Mouse (Mus musculus) spleen, adult 18-20 months (tissue): ENCODE data around the gene Hax1.

Experiments
- DNase-seq, 2 experiments: peaks; one replicate each; pipeline ENCODE4 v3.0.0; 2022; ENCODE audit warnings: mixed read lengths in 2 of 2

Gene Hax1

DNA sequence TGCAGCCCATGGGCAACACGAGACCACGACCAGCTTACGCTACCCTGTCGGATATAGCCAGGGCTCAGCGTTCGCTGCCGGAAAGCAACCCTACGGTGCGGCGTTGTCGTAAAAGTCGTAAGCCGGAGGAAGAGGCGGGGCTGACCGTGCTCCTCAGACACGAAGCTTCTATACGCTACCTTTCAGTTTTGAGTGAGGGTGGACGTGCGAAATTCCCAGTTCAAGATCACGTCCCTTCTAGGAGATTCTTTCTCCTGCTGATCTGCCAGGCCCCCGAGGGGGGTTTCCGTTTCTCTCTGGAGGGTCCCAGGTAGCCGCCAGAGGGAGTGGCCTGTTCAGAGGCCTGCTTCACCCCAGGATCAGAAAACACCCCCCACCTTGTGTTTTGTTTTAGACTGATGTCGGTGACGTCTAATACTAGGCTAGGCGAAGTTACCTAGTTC is at the start of gene Hax1:
Hax1 (minus strand) TSS at position 169 of the 443 bp plus-strand sequence.
- DNase-seq = peak; percentile 83 to 91

DNA sequence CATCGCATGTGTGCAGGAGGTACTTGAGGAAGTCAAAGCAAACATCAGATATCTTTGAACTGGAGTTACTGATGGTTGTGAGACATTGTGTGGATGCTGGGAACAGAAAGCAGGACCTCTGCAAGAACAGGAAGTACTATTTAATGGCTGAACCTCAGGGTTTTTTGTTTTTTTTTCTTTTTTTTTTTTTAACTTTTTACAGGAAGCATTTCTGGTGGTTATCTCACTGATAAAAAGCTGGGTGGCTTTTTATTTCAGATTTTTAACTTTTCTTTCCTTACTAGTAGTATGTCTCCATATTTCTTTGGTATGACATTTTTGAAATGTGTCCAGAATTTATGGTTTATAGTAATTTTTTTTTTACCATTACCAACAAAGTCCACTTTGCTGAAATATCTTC is 37.7 kb upstream of the Hax1 start:
- no peak for DNase-seq

DNA sequence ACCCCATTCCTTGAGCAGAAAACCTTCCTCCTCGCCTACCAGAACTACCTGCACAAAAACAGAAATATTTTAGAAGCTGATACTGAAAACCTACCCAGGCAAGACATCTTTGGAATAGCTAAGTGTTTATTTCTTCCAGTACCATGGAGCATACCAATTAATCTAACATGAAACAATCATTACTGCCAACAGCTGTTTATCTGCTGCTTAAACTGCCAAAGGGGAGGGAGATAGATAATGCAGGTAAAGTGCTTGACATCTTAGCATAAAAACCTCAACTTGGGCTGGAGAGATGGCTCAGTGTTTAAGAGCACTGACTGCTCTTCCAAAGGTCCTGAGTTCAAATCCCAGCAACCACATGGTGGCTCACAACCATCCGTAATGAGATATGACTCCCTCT is 36.1 kb upstream of the Hax1 start:
- DNase-seq = no peak

DNA sequence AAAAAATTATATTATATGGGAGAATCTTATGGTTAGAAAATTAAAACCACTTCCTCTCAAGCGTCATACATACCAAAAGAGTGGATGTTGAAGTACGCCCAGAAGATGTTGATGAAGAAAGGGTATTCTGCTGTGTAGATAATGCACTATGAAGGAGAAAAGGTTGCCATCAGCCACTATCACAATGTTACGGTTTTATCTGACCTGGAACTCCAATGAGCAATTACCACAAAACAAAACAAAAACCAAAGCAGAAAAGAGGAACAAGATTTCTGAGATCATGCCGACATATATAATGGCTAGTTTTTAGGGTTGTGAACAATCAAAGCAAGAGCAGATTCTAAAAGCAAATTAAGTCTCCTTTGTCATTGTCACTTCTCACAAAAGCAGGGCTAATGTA is 18.0 kb upstream of the Hax1 start:
- DNase-seq = no peak

DNA sequence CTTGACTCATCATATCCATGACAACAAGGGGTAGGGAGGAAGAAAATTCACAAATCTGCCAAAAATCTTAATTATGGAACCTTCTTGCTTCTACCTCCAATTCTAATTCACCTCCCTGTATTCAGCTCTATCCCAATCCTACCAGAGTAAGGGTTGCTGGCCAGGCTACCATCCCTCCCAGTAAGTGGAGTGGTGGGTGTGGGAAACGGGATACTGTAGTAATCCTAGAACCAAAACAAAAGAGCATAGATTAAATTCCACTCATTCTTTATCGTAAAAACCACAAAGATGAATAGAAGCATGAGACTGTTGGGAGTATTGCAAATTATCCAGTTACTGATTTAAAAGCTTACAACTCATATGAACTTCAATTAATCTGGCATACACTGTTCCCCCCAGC is 11.7 kb upstream of the Hax1 start:
- DNase-seq = no peak

DNA sequence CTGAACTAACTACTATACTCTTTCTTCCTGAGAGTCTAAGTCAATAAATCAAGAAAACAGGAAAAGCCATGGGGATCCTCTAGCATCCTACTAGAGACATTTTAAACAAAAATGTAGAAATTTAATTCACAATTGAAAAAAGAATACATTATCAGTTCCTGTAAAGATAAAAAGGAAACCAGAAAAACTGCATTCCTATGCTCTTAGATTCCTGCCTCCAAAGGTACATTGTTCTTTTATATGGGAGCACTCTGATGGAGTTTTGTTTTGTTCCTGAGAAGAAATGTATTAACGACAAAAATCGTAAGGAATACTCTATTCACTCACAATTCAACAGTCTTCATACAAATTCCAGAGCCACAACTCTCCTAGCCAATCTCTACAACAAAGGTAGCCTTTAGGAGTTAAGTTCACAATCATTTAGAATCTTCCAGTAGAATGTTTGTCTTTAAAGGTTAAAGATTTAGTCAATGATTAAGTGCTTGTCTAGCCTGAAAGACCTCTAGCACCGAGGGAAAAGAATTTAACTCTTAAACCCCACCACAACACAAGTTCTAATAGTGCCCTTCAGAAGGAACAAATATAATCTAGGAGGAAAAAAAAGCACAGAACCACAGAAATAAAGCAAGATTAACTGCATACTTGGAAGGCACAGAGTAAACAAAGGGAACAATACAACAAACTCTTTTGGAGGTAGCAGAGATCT is 5.7 kb upstream of the Hax1 start:
- DNase-seq = no peak

DNA sequence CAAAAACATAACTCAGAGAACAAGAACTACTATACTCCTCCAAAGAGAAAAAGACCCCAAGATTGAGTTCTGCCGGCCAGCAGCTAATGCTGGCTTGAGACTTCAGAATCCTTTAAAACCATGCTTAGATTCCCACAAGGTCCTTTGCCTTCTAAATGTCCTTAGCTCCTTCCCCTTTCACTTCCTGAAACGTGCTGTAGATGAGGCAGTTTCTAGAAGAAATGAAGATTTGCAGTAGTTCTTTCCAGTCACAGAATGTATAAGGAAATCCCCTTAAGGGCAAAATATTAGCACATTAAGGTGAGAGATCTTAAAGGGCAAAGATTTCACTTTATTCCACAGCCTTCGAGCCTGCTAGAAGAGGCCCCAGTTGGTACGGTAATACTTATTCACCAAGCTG is 1.2 kb upstream of the Hax1 start:
- no peak for DNase-seq

DNA sequence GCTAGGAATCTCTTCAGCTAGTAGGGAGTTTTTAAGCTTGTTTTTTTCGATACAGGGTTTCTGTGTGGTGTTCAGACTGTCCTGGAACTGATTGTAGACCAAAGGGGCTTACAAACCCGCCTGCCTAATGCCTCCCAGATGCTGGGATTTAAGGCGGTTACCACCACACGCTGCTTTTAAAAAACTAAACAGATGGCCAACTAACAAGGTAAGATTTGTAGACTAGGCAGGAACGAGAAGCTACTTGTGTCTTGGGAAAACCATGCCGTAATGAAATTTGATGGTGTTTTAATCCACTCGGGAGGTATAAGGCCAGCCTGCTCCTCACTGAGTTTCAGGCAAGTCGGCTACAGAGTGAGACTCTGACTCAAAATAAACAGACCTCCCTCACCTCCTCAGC is 510 bp upstream of the Hax1 start:
- no peak for DNase-seq

DNA sequence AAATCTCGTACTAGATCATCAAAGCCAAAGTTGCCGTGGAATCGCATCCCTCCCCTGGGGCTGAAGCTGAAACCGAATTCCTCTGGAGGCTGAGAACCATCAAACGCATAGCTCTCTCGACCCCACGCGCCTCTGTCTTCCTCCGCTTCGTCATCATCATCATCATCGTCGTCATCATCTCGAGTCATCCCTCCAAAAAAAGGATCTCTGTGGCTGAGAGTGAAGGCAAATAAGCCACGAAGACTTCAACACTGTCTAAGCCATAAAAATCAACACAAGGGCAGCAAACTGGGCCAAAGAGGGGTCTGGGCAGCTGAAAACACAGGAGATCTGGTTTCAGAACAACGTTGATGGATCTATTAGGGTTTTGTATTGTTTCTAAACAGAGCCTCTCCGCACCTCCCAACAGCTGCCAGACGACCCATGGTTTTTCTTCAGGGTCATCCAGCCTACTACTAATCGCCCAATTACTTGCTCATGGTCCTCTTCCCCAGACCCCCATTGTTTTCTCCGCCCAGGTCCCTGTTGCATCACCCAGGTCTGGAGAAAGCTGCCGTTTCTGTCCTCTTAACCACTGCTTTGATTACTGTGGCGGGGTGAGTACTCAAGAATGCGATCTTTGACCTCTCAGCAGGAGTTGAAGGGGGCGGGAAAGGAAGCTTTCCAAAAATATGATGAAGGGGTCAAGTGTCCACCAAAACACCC is 637 bp downstream of the Hax1 start:
- no peak for DNase-seq

DNA sequence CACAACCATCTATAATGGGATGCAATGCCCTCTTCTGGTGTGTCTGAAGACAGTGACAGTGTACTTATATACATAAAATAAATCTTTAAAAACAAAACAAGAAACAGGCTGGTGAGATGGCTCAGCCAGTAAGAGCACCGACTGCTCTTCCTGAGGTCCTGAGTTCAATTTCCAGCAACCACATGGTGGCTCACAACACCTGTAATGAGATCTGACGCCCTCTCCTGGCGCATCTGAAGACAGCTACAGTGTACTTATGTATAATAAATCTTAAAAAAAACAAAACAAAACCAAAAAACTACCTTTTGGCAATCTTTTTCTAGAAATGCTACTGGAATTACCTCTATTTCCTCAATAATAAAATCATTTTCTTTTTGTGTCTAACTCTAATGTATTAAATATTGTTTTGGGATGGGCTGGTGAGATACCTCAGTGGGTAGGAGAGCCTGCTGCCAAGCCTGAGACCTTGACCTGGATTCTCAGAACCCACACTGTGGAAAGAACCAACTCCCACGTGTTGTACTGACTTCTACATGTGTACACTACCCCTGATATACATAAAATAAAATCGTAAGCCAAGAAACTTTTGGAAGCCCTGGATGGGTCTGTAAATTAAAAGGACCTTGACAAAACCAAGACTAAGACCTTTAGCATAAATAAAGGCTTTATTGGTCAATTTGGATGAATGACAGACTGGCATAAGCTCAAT is 3.6 kb downstream of the Hax1 start:
- no peak for DNase-seq

DNA sequence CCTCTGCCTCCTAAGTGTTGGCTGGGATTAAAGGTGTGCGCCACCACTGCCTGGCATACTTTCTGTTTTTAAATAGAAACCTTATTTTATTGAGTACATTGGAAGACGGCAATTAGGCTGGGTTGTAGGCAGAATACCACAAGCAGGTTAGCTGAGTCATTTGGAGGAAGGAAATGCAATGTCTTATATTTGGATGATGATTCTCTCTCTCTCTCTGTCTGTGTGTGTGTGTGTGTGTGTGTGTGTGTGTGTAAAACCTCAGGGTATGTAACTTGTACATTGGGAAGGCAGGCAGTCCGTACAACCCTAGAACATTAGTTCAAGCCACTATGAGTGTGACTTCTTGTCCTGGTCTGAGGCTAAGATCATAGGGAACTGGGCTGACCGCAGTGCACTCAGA is 10.8 kb downstream of the Hax1 start:
- DNase-seq = no peak

DNA sequence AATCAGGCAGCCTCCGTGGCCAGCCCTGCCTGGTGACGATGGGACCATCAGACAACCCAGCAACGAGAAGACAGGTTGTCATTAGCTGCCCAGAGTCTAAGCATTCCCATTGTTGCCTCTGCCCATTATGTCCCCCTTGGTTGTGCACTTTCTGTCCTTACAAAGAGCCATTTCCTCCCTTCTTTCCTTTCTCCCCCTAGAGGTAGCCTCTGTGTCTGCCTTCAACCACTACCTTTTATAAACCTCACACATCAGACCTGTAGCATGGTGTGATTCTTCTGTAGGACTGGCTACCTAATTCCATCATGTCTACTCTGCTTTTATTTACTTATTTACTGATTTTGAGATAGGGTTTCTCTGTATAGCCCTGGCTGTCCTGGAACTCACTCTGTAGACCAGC is 11.4 kb downstream of the Hax1 start:
- DNase-seq = no peak

DNA sequence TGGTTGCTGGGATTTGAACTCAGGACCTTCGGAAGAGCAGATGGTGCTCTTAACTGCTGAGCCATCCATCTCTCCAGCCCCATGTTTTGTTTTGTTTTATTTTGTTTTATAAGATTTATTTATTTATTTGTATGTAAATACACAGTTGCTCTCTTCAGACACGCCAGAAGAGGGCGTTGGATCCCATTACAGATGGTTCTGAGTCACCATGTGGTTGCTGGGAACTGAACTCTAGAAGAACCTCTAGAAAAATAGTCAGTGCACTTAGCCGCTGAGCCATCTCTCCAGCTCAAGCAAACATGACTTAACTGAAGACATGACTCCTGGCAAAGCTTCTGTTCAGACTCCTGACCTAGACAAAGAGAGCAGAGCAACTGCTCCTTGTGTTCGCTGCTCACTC is 16.2 kb downstream of the Hax1 start:
- no peak for DNase-seq

DNA sequence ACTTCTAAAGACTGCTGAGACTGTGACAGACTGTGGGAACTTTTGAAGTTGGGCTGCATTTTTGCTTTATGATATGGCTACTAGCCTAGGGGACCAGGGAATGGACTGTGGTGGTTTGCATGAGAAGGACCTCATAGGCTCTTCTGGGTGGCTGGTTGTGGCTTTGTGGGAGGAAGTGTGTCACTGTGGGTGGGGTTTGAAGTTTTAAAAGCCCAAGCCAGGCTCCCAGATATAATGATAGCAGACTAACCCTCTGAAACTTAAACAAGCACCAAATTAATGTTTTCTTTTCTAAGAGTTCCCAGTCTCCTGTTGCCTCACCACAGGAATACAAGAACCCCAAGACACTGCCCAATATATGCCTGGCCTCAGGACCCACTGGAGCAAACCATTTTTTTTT is 21.7 kb downstream of the Hax1 start:
- no peak for DNase-seq

DNA sequence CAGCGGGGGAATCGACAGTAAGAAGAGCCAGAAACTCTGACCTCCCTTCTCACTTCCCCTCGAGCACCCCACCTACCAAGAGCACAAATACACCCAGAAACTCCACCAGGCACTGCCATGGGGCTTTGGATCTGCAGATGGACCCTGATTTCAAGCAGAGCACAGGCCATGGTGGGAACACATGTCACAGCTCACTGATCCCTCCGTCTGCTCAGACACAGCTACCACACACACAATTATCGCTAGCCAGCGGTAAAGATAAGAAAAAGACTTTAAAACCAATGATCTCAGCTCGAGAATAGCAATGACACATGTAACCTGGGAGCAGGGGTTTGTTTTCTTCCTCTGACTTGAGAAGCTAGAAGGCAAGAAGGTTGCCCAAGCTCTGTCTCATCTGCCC is 30.1 kb downstream of the Hax1 start:
- DNase-seq = no peak

DNA sequence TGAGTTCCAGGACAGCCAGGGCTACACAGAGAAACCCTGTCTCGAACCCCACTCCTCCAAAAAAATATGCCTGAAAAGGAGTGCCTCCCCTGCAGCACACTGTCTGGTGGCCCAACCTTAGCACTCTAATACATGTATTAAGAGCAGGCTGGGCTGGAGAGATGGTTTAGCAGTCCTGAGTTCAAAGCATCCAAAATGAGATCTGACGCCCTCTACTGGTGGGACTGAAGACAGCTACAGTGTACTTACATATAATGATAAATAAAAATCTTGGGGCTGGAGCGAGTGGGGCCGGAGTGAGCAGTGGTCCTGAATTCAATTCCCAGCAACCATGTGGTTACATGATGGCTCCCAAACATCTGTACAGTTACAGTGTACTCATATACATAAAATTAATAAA is 31.6 kb downstream of the Hax1 start:
- DNase-seq = no peak

DNA sequence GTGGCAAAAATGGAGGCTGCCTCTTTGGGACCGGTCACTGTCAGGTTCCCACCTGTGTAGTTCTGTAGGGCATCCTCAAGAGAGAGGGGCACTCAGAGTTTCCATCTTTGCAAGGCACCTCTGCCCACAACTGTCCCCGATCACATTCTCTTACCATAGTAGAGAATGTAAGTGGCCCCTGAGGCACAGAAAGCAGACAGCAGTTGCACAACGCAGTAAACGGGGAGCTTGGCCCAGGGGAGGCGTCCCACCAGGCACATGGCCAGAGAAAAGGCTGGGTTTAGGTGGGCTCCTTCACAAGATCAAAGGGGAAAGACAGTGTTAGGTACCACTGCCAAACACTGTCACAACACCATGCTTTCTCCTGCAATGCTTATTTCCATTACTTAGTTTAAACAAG is 32.6 kb downstream of the Hax1 start:
- no peak for DNase-seq

DNA sequence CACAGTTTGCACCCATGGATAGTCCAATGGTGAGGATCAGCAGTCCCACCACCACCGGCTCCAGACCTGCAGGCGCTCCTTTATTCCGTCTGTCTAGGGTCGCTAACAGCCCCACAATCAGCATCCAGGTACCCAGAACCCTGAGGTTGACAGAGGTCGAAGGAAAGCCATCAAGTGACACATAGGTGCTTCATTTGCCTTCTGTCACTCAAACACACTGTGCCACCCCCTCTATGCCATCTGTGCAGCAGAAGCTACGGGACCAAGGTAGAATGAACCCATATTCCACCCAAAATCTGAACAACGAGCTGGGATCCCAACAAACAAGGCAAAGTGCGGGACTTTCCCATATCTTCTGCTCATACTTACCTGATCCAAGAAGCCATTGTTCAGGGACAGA is 33.0 kb downstream of the Hax1 start:
- DNase-seq = no peak

DNA sequence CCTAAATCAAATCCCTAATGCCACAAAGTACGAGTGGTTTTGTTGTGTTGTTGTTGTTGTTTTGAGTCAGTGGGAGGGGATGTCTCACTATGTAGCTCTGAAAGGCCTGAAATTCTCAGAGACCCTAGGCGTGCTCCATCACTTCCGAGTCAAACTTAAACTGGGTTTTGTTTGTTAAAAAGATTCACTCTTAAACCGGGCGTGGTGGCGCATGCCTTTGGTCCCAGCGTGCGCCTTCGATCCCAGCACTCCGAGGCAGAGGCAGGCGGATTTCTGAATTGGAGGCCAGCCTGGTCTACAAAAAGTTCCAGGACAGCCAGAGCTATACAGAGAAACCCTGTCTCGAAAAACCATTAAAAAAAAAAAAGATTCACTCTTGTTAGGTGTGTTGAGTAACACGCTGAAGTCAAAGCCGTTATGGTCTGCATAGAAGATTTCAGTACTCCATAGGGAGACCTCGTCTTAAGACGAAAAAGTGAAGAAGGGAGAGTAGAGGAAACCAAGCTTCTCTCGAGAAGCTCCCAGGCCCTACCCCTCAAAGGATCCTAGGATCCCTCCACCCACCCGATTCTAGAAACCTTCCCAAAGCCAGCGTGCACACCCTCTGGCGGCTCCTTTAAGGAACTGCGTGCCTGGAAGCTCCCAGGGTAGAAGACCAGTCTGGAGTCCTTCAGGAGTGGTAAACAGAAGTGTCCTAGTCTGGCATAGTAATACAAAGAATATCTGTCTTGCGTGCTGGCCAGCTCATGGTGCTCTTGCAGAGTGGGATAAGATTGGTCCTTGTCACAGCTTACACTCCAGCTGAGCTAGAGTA is 34.4 kb downstream of the Hax1 start:
- peak in 1 of 2 experiments; percentile 39 for DNase-seq

DNA sequence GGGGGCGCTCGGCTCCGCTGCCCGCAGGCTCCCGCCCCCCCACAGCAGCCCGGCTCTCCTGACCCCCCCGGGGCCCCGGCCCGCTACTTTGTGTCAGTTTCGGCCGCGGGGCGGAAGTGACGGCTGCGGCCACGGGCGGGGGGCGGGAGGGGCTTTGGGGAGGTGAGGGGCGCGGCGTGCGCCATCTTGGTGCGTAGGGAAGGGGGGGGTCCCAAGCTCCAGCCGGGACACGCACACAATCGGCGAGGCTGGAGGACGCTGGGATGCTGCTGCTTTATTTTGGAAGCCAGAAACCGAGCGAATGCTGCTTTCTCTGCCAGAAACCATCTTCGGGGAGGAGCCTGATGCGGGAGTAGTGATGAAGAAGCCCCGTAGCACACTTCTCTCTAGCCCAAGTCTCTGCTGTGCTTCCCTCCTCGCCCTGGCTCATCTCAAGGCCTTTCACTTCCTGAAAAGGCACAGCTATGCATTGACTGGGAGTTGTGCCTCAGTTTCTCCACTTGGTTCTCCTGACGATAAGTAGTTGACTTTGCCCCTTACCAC is 35.3 kb downstream of the Hax1 start, which contains the start of gene Atp8b2:
Atp8b2 (minus strand) TSS at position 288 of the 543 bp plus-strand sequence.
- peak; percentile 56 to 67 for DNase-seq

DNA sequence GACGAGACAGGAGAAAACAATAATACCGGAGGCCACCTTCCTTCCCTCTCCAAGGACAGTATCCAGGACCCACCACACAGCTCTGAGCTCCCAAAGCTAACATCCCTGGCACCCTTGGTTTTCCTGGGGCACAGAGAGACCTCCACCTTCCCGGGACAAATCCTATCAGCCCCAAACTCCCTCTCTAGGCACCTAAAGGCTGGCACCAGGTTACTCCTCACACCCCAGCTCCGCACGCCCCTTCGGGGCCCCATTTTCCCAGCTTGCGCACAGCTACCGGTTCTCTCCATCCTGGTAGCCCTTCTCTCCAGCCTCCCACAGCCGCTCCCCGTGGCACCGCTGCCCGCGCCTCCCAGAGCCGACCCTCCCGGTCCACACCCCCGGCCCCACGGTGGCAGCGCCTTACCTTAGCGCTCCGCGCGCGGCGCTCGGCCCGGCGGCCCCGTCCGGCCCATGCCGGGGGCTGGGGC is 35.8 kb downstream of the Hax1 start:
- DNase-seq = no peak

DNA sequence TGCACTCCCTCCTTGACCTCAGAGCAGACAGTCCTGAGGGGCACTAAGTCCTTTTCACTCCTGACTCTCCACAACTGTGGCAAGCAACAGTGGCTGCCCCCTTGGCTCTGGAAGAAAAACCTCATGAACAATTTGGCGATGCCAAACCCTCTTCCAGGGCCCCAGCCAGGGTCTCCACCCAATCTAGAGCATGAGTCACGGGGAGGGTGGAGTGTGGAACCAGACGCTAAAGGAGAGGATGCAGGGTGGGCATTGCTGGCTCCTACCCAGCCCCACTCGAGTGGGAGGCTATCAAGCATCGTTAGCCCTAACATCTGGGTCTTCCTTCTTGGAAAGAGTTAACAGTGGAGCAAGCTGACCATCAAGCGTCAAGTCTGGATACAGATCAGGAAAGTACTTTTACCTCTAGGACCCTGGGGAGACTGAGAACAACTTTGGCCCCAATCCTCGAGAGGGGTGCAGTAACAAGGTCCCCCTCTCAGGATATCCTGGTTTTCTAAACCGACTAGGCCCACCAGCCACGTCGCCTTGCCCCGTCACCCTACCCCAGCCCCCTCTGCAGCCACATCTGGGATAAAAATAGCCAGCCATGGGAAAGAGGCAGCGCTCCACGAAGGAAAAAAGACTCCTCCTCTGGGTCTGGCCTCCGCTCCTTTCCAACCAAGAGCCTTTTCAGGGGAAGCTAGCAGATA is 36.4 kb downstream of the Hax1 start:
- DNase-seq = no peak
